Mouse (Mus musculus) embryonic facial prominence, embryonic 11.5 days (tissue): Measurements from ENCODE around the gene Rubcn. TPM values are rescaled to one million over a fixed set of nuclear protein-coding genes. Genes with fewer than 3 reads are reported as not detected.

Experiments
- ATAC-seq: fragments of 200-750 bp; cut with Nextera tagmentation; replicated peaks from 2 replicates; pipeline ENCODE4 v1.8.0; 2017; ENCODE audit warnings: low read depth; ENCODE audit not compliant: insufficient number of reproducible peaks, low FRiP score, low TSS enrichment
- DNase-seq: peaks from one replicate; pipeline ENCODE4 v3.0.0-alpha.2; 2015; ENCODE audit warnings: low spot score
- H3K27ac ChIP-seq: fragments of 300-500 bp; sonication (generic); replicated peaks from 2 replicates; pipeline ENCODE4 v1.5.1; 2014; ENCODE audit warnings: mild to moderate bottlenecking, low read depth, low read length, control low read depth
- H3K27me3 ChIP-seq: fragments of 300-500 bp; sonication (generic); 2 replicates; pipeline ENCODE4 v1.6.1; 2014; ENCODE audit warnings: mild to moderate bottlenecking, low read length, moderate library complexity, mixed read lengths; ENCODE audit not compliant: control insufficient read depth, insufficient read depth
- H3K36me3 ChIP-seq: fragments of 300-500 bp; sonication (generic); replicated peaks from 2 replicates; pipeline ENCODE4 v1.6.1; 2014; ENCODE audit warnings: low read depth, mild to moderate bottlenecking, low read length, moderate library complexity, mixed read lengths; ENCODE audit not compliant: control insufficient read depth, insufficient read depth
- H3K4me1 ChIP-seq: fragments of 300-500 bp; sonication (generic); 2 replicates; pipeline ENCODE4 v1.6.1; 2014; ENCODE audit warnings: low read length, mixed read lengths; ENCODE audit not compliant: control insufficient read depth, insufficient read depth
- H3K4me2 ChIP-seq: fragments of 300-500 bp; sonication (generic); 2 replicates; pipeline ENCODE4 v1.6.1; 2014; ENCODE audit warnings: low read depth, mild to moderate bottlenecking, control low read depth, low read length, moderate library complexity
- H3K4me3 ChIP-seq: fragments of 300-500 bp; sonication (generic); 2 replicates; pipeline ENCODE4 v1.5.1; 2014; ENCODE audit warnings: low read depth, low read length, control low read depth
- H3K9ac ChIP-seq: fragments of 300-500 bp; sonication (generic); replicated peaks from 2 replicates; pipeline ENCODE4 v1.6.1; 2014; ENCODE audit warnings: mild to moderate bottlenecking, control low read depth, low read length
- H3K9me3 ChIP-seq: fragments of 300-500 bp; sonication (generic); replicated peaks from 2 replicates; pipeline ENCODE4 v1.6.1; 2016; ENCODE audit warnings: mild to moderate bottlenecking, low read length, inconsistent platforms, mixed read lengths; ENCODE audit not compliant: control insufficient read depth
- WGBS: fragments of 180-500 bp; shearing (Covaris S2); extraction: QIAGEN DNeasy Blood & Tissue Kit; methylation state at CpG from one replicate; pipeline ENCODE4 v1.1.7; 2014; 5-methylcytosine and 5-hydroxymethylcytosine counted together
- polyA plus RNA-seq: library from polyadenylated mRNA; unstranded; fragments of >200 nt; fragmentation: Nextera tagmentation; extraction: Ambion mirVana; gene quantifications from 2 replicates; pipeline ENCODE4 v1.2.1, GENCODE M21; 2014

Rubcn gene
- polyA plus RNA-seq, 1 experiment from 2014 or later = 10.5 TPM

GRCm38 (mm10) chr16:32796676-32797425 lies 80.7 kb downstream of the Rubcn start:
- H3K4me2 ChIP-seq = no peak overlapping the region
- no peaks in the 10 kb centered on the region for H3K36me3 ChIP-seq
- DNase-seq (no peak), ATAC-seq (no peak)
- no peak overlapping the region for H3K4me3 ChIP-seq
- H3K27ac ChIP-seq = no peak overlapping the region
- no peaks in the 10 kb centered on the region for H3K4me1 ChIP-seq
- H3K9ac ChIP-seq = no peak overlapping the region
- no peaks in the 10 kb centered on the region for H3K9me3 ChIP-seq
- no peaks in the 10 kb centered on the region for H3K27me3 ChIP-seq
- 68% methylated on average over 14 of the region's 14 CpGs for WGBS

GRCm38 (mm10) chr16:32795177-32795576 lies 82.4 kb downstream of the Rubcn start:
- H3K27ac ChIP-seq = no peak overlapping the region
- H3K27me3 ChIP-seq = no peaks in the 10 kb centered on the region
- no peaks in the 10 kb centered on the region for H3K36me3 ChIP-seq
- no peak overlapping the region for H3K4me3 ChIP-seq
- no peak for ATAC-seq
- no peak overlapping the region for H3K4me2 ChIP-seq
- WGBS = 96% methylated on average over 1 of the region's 1 CpGs
- no peaks in the 10 kb centered on the region for H3K9me3 ChIP-seq
- no peak for DNase-seq
- H3K4me1 ChIP-seq = no peaks in the 10 kb centered on the region
- H3K9ac ChIP-seq = no peak overlapping the region

GRCm38 (mm10) chr16:32790056-32790455 lies 87.5 kb downstream of the Rubcn start:
- H3K4me1 ChIP-seq = no peaks in the 10 kb centered on the region
- no peaks in the 10 kb centered on the region for H3K9me3 ChIP-seq
- 88% methylated on average over 5 of the region's 5 CpGs for WGBS
- H3K9ac ChIP-seq = no peak overlapping the region
- H3K27ac ChIP-seq = no peak overlapping the region
- no peaks in the 10 kb centered on the region; the same call in 1 of the 2 replicates for H3K36me3 ChIP-seq
- no peak for DNase-seq
- ATAC-seq = no peak
- H3K4me2 ChIP-seq = no peak overlapping the region
- H3K27me3 ChIP-seq = no peaks in the 10 kb centered on the region
- no peak overlapping the region for H3K4me3 ChIP-seq

- no peaks in the 10 kb centered on the region for H3K9me3 ChIP-seq
- ATAC-seq (no peak), DNase-seq (no peak)
- no peak overlapping the region for H3K9ac ChIP-seq
- H3K4me1 ChIP-seq = no peaks in the 10 kb centered on the region
- no peaks in the 10 kb centered on the region for H3K27me3 ChIP-seq
- H3K27ac ChIP-seq = no peak overlapping the region
- H3K4me2 ChIP-seq = no peak overlapping the region
- no peaks in the 10 kb centered on the region; the same call in 1 of the 2 replicates for H3K36me3 ChIP-seq
- WGBS = 84% methylated on average over 13 of the region's 13 CpGs
- H3K4me3 ChIP-seq = no peak overlapping the region
Measured at GRCm38 (mm10) chr16:32784840-32785239, 92.7 kb downstream of the Rubcn start.

- no peak for DNase-seq
- Histone ChIP-seq H3K4me1 (no peaks in the 10 kb centered on the region), H3K4me3 (no peak overlapping the region), H3K27me3 (no peaks in the 10 kb centered on the region), H3K27ac (no peak overlapping the region), H3K9me3 (no peaks in the 10 kb centered on the region), H3K36me3 (no peaks in the 10 kb centered on the region), H3K4me2 (no peak overlapping the region), H3K9ac (no peak overlapping the region)
- no peak for ATAC-seq
- WGBS = 55% methylated on average over 5 of the region's 5 CpGs
Measured at GRCm38 (mm10) chr16:32783324-32784062, 94.1 kb downstream of the Rubcn start.

GRCm38 (mm10) chr16:32778956-32779355 lies 98.6 kb downstream of the Rubcn start:
- ATAC-seq (no peak), DNase-seq (no peak)
- no peak overlapping the region for H3K27ac ChIP-seq
- no peak overlapping the region for H3K9ac ChIP-seq
- no peak overlapping the region for H3K4me2 ChIP-seq
- no peaks in the 10 kb centered on the region for H3K9me3 ChIP-seq
- H3K27me3 ChIP-seq = no peaks in the 10 kb centered on the region
- no peaks in the 10 kb centered on the region for H3K4me1 ChIP-seq
- no peaks in the 10 kb centered on the region for H3K36me3 ChIP-seq
- no peak overlapping the region for H3K4me3 ChIP-seq
- 62% methylated on average over 8 of the region's 8 CpGs for WGBS

- no peaks in the 10 kb centered on the region for H3K9me3 ChIP-seq
- H3K36me3 ChIP-seq = no peaks in the 10 kb centered on the region
- no peak overlapping the region for H3K4me3 ChIP-seq
- no peak overlapping the region for H3K4me2 ChIP-seq
- no peak overlapping the region for H3K9ac ChIP-seq
- 84% methylated on average over 10 of the region's 10 CpGs for WGBS
- DNase-seq (no peak), ATAC-seq (no peak)
- H3K27ac ChIP-seq = no peak overlapping the region
- H3K4me1 ChIP-seq = no peaks in the 10 kb centered on the region
- H3K27me3 ChIP-seq = no peaks in the 10 kb centered on the region
Measured at GRCm38 (mm10) chr16:32776676-32777075, 100.9 kb downstream of the Rubcn start.
